Mouse (Mus musculus): Measurements from ENCODE around the gene Phc1. TPM values are rescaled to one million over a fixed set of nuclear protein-coding genes. Genes with fewer than 3 reads are reported as not detected.

Phc1 gene
- total RNA-seq, 2 experiments from 2014 or later: 63.9 to 68.3 TPM

- DNase-seq (ENCODE audit: low spot score in 2 of 2): peak in 1 of 2 experiments; percentile 30
Measured at GRCm38 (mm10) chr6:122297279-122298222, 42.8 kb downstream of the Phc1 start.

GRCm38 (mm10) chr6:122296918-122297278 lies 43.5 kb downstream of the Phc1 start:
- DNase-seq (ENCODE audit: low spot score in 2 of 2): no peak

- no peak for DNase-seq (ENCODE audit: low spot score in 2 of 2)
Measured at GRCm38 (mm10) chr6:122295242-122295641, 45.1 kb downstream of the Phc1 start.

- no peak for DNase-seq (ENCODE audit: low spot score in 2 of 2)
Measured at GRCm38 (mm10) chr6:122294290-122294689, 46.1 kb downstream of the Phc1 start.

- no peak for DNase-seq (ENCODE audit: low spot score in 2 of 2)
Measured at GRCm38 (mm10) chr6:122293796-122294195, 46.6 kb downstream of the Phc1 start.

- no peak for DNase-seq (ENCODE audit: low spot score in 2 of 2)
Measured at GRCm38 (mm10) chr6:122293121-122293520, 47.2 kb downstream of the Phc1 start.

GRCm38 (mm10) chr6:122292184-122292583 lies 48.2 kb downstream of the Phc1 start:
- no peak for DNase-seq (ENCODE audit: low spot score in 2 of 2)

- DNase-seq (ENCODE audit: low spot score in 2 of 2): no peak
Measured at GRCm38 (mm10) chr6:122291735-122292134, 48.6 kb downstream of the Phc1 start.

- DNase-seq (ENCODE audit: low spot score in 2 of 2): no peak
Measured at GRCm38 (mm10) chr6:122291264-122291663, 49.1 kb downstream of the Phc1 start.

- DNase-seq (ENCODE audit: low spot score in 2 of 2): no peak
Measured at GRCm38 (mm10) chr6:122290253-122290652, 50.1 kb downstream of the Phc1 start.

- DNase-seq (ENCODE audit: low spot score in 2 of 2): no peak
Measured at GRCm38 (mm10) chr6:122289313-122289712, 51.0 kb downstream of the Phc1 start.

GRCm38 (mm10) chr6:122288263-122288662 lies 52.1 kb downstream of the Phc1 start:
- DNase-seq (ENCODE audit: low spot score in 2 of 2): no peak

GRCm38 (mm10) chr6:122284823-122285222 lies 55.5 kb downstream of the Phc1 start:
- DNase-seq (ENCODE audit: low spot score in 2 of 2): no peak

GRCm38 (mm10) chr6:122284304-122284703 lies 56.1 kb downstream of the Phc1 start:
- no peak for DNase-seq (ENCODE audit: low spot score in 2 of 2)

GRCm38 (mm10) chr6:122283429-122283828 lies 56.9 kb downstream of the Phc1 start:
- no peak for DNase-seq (ENCODE audit: low spot score in 2 of 2)

GRCm38 (mm10) chr6:122282782-122283181 lies 57.6 kb downstream of the Phc1 start, which contains the start of gene Klrg1:
Gene Klrg1 (minus strand): TSS chr6:122282882.
- DNase-seq (ENCODE audit: low spot score in 2 of 2): no peak

- DNase-seq (ENCODE audit: low spot score in 2 of 2): no peak
Measured at GRCm38 (mm10) chr6:122276565-122276964, 63.8 kb downstream of the Phc1 start.

- no peak for DNase-seq (ENCODE audit: low spot score in 2 of 2)
Measured at GRCm38 (mm10) chr6:122274546-122274945, 65.8 kb downstream of the Phc1 start.

GRCm38 (mm10) chr6:122270152-122270551 lies 70.2 kb downstream of the Phc1 start:
- no peak for DNase-seq (ENCODE audit: low spot score in 2 of 2)

- peak in 1 of 2 experiments; percentile 17 for DNase-seq (ENCODE audit: low spot score in 2 of 2)
Measured at GRCm38 (mm10) chr6:122269170-122269569, 71.2 kb downstream of the Phc1 start.

- peak; percentile 75 to 90 for DNase-seq (ENCODE audit: low spot score in 2 of 2)
Measured at GRCm38 (mm10) chr6:122268561-122268960, 71.8 kb downstream of the Phc1 start.
